Mouse (Mus musculus): ENCODE data around the gene Pxn. TPM values are rescaled to one million over a fixed set of nuclear protein-coding genes. Genes with fewer than 3 reads are reported as not detected.
A peak's percentile ranks its signal among the peaks of the same experiment; 100 is the strongest.
"Not testable (repeated sequence)": the region's sequence is repeated elsewhere in the genome, so short reads cannot be mapped to it uniquely, and the experiment has no call there.

Gene Pxn
- total RNA-seq, 4 experiments from 2014 or later: 38.1 to 45.8 (median 40.2) TPM

DNA sequence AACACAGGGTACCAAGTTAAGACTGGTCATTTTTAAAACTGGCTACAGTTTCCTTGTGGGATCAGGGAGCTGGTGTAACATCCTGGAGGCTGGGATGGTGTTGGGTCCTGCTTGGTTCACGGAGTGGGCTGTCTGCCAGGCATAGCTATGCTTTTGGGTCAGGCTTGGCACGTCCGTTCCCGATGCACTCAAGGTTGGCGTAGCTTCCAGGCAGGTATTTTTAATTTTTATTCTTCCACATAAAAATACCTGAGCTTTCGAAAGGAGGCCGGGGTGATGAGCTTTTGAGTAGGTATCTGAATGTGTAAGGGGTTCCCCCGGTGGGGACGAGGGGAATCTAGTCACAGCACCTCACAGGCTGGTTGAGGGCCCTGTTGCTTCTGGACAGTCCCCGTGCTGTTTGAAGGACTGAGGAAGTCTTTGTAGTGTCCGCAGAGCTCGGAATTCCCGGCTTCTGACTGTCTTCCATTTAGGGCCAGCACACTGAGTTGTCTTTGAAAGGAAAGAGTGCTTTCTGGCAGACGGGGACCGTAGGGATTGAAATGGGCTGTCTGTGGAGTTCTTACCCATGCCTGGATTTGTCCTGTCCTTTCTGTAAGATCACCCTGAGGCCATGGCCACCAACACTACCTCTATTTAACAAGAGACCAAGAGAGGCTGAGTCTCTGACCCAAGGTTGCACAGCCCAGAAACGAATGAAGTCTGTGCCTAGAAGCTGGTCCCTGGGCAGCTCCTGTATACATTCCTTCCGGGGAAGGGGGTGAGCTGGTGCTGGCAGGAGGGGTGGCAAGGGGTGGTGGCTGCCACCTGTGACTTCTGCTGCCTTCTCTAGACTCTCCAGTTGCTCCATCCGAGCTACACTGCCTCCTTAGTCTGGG, 1.7 kb downstream of the Pxn start:
- no peak for DNase-seq (ENCODE audit: low spot score in 2 of 2)

DNA sequence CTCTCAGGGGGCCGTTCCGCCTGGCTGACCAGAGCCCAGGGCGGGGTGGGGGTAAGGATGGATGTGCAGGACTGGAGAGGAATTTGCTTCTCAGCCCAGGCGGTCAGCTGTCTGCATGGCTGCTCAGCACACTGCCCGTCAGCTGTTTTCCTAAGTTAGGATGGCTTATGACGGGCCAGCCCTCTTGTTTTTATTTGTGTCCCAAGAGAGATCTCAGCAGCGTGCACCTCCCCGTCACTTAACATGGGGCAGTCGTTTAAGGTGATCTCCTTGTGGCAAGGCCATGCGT, 2.3 kb downstream of the Pxn start:
- no peak for DNase-seq (ENCODE audit: low spot score in 2 of 2)

DNA sequence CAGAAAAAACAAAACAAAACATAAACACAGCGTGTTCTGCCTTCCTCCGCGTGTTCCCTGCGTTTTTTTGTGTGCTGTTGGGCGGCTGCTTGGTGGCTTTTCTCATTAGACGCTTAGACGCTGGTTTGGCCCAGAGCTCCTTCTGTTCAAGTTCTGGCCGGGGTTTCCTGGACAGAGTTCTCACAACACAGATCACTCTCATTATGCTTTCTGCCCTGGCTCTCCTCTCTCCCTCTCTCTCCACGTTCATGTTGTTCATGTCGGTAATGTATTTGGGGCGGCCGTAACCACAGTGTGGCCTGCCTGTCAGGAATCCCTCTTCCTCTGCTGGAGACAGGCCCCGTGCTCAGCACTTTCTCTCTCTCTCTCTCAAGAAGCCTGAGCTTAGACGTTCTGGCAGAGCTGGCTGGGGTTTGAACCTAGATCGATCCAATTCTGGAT, 2.9 kb downstream of the Pxn start:
- peak in 1 of 2 experiments; percentile 50 for DNase-seq (ENCODE audit: low spot score in 2 of 2)

DNA sequence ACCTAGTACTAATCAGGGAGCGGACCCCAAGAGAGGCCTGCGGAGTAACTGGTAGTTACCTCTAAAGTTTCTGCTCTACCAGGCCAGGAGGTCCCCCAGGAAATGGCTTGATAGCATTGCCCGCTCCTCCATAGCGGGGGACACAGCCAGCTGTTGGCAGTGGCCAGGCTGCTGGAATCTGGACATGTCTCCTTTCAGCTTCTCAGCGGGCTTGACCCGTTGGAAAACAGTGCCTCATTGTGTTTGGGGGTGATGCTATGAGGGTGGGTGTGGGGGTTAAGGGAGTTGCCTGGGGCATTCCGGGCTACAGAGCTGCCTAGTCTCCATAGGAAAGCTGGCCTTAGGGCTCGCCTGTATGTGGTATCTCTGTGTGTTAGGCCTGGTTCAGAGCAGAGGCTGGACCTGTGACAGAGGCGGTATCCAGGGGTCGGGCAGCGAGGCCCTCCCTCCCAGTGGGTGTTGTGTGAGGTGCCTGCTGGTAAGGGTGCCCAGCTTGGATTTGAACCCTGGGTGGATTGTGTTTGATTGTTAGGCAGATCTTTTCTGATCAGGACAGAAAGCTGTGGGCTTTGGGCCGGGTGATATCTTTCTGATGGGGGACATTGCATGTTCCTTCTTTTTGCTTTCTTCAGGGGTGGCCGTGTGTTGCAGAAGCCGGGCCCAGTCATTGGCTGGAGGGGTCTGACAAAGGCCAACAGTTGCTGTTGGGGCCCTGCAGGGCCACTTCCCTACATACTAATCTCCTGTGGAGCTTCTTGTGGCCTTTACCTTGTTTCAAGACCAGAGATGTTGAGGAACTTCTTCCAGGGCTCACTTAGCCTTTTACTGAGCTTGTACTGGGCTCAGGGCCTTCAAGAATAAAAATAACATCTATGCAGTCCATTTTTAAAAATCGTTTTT, 3.6 kb downstream of the Pxn start:
- DNase-seq (ENCODE audit: low spot score in 2 of 2): no peak

DNA sequence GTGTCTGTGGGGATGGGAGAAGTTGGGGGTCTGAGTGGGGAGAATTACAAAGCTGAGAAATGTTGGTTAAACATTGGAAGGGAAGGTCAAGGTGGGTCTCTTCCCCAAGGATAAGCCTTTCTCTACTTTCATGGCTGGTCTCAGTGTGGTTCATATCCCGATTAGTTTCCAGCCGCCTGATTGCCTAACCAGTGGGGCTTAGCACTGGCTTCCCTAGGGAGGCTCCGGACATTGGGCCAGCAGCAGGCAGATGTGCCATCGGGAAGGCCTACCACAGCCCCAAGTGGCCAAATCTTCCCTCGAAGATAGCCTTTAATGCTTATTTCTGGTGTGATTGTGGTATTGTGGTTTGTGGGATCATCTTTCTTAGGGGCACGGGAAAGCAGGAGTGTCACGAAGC, 5.9 kb downstream of the Pxn start:
- no peak for DNase-seq (ENCODE audit: low spot score in 2 of 2)

DNA sequence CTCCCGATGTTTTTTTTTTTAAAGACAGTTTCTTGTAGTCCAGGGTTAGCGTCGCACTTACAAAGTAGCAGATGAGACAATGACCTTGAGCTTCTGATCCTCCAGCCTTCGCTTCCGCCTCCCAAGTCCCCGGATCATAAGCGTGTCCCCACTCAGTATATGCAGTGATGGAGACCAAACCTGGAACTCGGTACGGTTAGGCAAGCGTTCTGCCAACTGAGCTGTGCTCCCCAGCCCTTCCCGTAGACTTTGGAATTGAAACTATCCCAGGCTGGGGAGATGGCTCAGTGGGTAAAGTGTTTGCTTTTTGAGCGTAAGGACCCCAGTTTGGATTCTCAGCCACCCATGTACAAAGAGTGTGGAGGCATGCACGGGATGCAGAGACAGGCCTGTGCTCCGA, 6.8 kb downstream of the Pxn start:
- no peak for DNase-seq (ENCODE audit: low spot score in 2 of 2)

DNA sequence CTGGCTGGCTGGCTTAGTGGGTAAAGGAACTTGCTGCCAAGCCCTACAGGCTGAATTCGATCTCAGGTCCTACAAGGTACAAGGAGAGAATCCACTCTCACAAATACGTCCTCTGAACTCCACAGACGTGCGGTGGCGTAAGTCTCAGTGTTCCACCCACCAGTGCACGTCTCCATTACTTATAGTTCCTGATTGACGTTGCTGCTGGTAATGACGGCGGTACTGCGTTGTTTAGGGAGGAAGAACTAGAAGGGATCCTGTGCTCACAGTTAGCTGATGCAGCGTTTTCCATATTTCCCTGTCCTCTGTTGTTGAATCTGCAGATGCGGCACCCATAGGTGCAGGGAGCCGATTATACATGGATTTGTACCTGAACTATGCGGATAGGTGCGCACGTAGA, 7.2 kb downstream of the Pxn start:
- no peak for DNase-seq (ENCODE audit: low spot score in 2 of 2)

DNA sequence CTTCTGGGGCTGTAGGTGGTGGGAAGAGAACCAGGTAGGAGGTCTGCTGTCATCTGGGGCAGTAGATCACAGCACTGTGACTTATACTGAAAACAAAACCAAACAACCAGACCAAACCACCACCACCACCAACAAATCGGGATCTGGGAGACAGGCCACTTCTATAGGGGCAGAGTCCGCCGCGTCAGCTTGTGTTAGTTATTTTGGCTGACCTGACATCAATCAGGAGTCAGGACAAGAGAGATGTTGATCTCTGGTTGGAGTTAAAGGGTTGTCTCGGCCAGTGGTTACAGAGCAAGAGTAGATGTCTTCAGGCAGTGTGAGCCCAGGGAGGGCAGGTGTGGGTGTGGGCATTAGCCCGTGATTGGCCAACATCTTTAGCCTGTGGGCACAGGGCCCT, 7.9 kb downstream of the Pxn start:
- DNase-seq (ENCODE audit: low spot score in 2 of 2): no peak

DNA sequence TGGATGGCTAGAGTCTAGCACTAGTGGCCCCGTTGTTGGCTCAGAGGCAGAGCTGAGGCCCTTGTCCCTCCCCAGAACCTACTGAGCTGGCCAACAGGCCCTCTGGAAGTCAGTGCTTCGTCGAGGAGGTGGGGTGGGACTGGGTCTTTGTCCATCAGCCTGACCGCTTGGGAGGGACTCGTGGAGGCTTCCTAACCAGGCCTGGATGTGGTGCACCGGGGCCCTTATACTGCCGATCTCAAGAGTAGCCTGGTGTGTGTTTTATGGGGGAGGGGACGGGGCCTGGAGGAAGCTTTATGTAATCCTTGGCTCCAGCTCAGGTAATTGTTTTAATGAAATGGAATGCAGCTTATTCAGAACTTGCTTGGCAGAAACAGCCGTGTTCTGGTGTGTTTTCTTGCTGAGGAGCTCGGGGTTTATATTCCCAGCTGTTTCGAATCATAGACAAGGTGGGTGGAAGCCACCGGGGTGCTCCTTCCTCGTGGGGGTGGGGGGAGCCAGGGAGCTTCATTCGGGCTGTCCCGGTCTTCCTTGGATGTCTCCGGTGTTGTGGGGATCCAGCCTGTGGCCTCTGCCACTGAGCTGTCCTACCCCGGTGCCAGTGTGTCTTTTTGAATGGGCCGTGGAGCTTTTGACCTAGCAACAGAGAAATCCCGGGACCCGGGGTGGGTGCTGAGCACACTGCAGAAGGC, 8.6 kb downstream of the Pxn start:
- peak in 1 of 2 experiments; percentile 30 for DNase-seq (ENCODE audit: low spot score in 2 of 2)

DNA sequence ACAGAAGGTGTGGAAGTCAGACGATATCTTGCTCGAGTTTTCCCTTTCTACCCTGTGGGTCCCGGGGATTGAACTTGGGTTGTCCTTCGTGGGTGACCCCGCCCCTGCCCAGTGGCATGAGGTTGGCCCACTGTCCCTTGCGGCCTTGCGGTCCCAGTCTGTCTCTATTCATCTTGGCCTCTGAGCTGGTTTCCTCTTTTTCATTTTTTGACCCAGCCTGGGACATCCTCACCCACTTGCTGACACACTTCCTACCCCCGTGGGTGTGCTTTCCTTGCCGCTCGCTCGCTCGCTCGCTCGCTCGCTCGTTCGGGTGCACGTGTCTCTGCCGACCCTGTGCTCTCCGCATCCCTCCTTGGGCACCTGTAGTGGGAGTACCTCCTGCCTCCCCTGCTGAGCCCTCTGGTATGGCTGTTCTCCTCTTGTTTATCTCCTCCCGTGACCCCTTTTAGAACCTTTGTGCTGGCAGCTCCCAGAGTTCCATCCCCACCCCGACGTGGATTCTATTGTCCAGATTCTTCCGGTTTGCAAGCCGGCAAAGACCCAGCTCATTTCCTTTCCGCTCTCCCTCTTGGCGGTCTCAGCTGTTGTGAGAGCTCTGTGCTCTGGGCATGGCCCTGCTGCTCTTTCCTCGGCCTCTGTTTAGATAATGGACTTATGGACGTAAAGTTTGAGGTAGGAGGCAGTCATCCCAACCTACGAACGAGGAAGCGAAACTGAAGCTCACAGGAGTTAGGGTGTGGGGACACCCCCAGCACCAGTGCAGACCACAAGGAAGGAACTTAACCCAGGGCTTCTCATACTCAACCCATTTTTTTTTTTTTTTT, 9.8 kb downstream of the Pxn start:
- no peak for DNase-seq (ENCODE audit: low spot score in 2 of 2)

DNA sequence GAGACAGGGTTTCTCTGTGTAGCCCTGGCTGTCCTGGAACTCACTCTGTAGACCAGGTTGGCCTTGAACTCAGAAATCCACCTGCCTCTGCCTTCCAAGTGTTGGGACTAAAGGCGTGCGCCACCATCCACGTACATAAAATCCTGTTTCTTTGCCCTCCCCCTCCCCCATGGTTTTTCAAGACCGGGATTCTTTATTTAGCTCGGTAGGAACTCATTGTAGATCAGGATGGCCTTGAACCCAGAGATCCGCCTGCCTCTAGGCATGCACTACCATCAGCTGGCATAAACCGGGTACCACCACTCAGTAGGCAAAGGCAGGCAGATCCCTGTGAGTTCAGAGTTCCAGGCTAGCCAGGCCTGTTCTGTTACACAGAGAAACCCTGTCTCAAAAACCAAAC, 10.4 kb downstream of the Pxn start:
- no peak for DNase-seq (ENCODE audit: low spot score in 2 of 2)

DNA sequence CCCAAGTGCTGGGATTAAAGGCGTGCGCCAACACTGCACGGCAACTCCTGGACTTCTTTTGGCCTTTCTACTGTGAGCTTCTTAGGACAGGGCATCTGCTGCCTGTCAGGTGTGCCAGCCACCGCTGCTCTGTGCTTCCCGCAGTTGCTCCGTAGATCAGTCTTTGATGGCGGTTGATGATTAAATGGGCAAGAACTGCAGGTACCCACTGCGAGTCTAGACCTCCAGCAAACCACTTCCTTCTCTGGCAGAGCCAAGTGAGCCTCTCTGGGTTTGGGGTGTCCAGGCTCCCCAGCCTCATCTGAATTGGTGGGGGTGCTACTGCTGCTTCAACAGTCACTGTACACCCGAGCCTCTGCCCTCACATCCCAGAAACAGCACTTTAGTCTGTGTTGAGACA, 11.0 kb downstream of the Pxn start:
- DNase-seq (ENCODE audit: low spot score in 2 of 2): no peak

DNA sequence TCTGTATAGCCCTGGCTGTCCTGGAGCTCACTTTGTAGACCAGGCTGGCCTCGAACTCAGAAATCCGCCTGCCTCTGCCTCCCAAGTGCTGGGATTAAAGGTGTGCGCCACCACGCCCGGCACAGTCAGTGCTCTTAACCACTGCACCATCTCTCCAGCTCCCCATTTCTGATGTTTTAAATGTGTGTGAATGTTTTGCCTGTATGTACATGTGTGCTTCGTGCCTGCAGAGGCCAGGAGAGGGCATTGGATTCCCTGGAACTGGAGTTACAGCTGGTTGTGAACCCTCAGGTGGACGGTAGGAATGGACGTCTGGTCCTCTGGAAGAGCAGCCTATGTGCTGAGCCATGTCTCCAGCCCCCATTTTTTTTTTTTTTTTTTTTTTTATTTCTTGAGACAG, 11.7 kb downstream of the Pxn start:
- not testable (repeated sequence) for DNase-seq (ENCODE audit: low spot score in 2 of 2)

DNA sequence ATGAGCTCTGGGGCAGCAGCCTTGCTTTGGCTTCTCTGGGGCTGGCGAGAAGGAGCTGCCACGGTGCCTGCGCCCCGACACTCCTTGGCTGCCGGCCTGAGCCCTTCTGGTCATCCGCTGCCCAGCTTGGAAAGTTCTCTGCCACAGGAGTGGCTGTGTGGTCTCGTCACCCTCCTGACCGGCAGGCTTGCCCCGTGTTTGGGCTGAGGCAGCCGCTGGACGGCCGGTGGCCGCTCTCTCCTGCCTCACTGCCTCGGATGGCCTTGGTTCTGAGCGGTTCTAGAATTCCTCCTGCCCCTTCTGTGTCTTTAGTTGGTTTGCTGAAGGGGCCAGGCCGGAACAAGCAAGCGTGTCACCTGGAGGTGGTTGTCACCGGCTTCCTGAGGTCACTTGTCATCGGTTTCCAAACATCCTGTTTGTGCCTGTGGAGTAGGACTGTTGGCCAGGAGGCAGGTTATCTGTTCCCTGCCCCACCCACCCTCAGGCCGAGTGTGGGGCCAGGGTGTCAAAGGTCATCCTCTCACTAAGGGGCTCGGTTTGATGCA, 13.9 kb downstream of the Pxn start:
- DNase-seq (ENCODE audit: low spot score in 2 of 2): no peak

DNA sequence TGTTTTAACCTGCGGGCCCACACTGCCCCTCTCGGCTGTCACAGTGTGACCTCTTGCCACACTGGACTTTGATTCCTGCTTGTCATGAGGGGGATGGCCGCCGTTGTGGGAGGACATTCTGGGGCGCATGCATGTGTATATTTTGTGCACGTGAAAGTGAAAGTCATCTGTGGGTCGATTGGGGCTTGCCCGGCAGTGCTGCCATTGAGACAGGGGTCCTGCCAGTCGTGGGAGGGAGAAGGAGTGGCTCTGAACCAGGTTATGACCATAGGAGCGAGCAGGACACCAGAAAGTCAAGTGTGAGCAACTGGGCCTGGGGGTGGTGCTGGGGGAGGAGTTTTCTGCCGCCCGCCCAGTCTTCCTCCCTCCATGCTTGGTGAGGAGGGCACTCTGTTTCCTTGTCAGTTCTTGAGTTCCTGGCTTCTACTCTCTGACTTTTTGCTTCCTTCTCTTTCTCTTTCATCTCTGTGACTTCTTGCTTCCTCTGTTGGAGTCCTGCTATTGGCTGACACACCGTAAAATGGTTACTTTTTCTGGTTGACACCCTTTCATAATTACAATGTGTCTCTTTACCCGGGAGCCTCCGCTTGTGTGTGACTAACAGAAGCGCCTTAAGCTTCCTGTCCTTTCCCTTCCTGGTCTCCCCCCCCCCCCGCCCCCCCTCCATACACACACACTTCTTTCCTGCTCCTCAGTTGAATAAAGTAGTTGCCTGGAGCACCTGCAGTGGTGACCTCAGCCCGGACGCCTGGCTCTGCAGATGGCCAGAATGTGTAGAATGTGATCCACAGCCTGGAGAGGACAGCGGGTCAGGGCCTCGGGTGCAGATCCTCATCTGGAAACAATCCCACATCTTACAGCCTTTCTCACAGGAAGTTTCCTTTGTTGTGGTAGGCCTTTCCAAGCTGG, 15.3 kb downstream of the Pxn start:
- DNase-seq (ENCODE audit: low spot score in 2 of 2): no peak

DNA sequence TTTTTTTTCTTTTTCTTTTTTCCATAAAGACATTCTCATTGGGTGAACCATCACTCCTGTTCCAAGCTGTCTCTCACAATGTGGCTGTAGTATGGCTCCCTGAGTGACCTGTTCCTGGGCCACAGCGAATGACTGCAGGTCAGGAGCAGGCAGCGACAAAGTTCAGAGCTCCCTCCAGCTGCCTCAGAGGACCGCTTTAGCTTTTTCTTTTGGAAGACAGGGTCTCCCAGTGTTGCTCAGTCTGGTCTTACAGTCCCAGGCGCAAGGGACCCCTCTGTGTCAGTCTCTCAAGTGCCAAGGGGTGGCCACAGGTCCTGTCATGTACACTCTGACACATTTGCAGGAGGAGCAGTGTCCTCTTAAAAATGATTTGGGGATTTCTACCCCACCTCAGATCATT, 16.1 kb downstream of the Pxn start:
- DNase-seq (ENCODE audit: low spot score in 2 of 2): no peak

DNA sequence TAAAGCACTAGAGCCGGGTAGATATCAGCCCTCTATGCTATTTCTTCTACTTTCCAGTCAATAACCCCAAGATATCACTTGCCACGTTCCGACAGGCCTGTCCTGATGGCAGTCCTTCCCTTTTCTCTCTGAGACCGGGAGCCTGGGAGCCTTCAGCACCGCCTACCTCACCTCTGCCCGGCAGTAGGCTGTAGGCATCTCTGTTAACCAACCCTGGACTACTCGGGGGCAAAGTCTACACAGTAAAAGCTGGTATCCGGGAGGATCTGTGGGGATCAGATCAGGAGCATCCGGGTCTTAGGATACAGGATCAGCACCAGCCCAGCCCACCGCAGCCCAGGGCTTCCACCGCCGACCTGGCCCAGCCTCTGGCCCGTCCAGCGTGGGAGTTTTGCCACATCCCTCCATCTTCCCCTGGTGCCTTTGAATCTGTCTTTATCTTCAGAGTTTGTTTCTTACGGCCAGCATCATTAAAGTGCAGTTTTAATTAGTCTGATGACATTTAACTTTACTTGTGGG, 16.6 kb downstream of the Pxn start:
- DNase-seq (ENCODE audit: low spot score in 2 of 2): no peak

DNA sequence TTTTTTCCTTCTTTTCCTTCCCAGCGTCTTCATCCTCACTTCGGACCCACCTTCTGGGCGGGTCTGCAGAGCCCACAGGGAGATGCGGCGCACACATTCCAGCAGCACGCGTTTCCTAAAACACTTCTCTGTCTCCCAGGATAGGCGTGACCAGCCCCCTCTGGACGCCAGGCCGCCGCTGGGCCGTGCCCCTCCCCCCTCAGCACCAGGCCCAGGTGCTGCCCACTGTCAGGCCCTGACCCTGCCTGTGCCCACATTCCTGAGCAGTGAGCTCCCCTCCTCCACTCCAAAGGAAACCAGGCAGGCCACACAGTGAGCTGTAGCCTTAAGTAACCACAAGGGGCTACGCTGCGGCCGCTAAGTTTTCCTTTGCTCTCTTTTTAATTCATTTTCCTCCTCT, 17.5 kb downstream of the Pxn start:
- DNase-seq (ENCODE audit: low spot score in 2 of 2): no peak

DNA sequence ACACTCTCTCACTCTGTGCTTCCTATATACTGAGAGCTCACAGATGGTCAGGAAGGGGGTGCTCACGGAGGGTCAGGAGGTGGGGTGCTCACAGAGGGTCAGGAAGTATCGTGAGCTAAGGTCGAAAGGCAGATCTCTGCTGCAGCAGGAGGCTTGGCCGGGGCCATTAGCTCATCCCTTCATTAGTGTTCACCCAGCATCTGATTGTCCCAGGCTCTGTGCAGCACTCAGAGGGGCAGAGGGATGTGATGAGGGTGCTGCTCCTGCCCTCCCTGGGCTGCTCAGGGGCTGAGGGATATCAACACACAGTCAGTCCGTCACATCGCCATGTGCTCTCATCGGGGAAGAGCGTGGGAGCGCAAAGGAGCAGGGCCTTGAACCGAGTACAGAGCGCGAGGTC, 18.0 kb downstream of the Pxn start:
- no peak for DNase-seq (ENCODE audit: low spot score in 2 of 2)

DNA sequence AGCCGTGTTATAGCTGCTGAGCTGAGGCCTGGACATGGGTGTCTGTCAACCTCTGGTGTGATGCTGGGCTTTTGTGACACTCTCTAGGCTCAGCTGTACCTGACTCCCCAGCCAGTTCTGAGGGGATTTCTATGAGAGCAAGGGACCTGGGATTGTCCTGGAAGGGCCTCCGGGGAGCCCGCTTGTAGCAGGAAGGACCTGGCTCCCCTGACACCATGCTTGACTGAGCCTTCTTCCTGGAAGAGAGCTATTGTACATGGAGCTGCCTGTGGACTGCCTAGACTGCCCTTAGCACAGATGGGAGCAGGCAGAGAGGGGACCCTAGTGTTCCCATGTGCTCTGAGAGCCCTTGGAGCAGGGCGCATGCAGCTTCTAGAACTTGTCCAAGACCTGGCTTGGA, 18.9 kb downstream of the Pxn start:
- no peak for DNase-seq (ENCODE audit: low spot score in 2 of 2)

All from layer of hippocampus, adult 8-10 months (tissue).